Mouse (Mus musculus) heart, embryonic 15.5 days (tissue): Measurements from ENCODE around the gene Il20. TPM values are rescaled to one million over a fixed set of nuclear protein-coding genes. Genes with fewer than 3 reads are reported as not detected.

Experiments
- ATAC-seq: fragments of 200-750 bp; cut with Nextera tagmentation; replicated peaks from 2 replicates; pipeline ENCODE4 v1.8.0; 2017; ENCODE audit warnings: low read depth, moderate TSS enrichment; ENCODE audit not compliant: insufficient number of reproducible peaks, insufficient read depth, low FRiP score
- H3K27ac ChIP-seq: fragments of 300-500 bp; sonication (generic); 2 replicates; pipeline ENCODE4 v1.5.1; 2015; ENCODE audit warnings: mild to moderate bottlenecking, inconsistent platforms
- H3K27me3 ChIP-seq: fragments of 300-500 bp; sonication (generic); 2 replicates; pipeline ENCODE4 v1.6.1; 2015; ENCODE audit warnings: inconsistent platforms
- H3K36me3 ChIP-seq: fragments of 300-500 bp; sonication (generic); 2 replicates; pipeline ENCODE4 v1.6.1; 2015; ENCODE audit warnings: mild to moderate bottlenecking, inconsistent platforms
- H3K4me1 ChIP-seq: fragments of 300-500 bp; sonication (generic); replicated peaks from 2 replicates; pipeline ENCODE4 v1.6.1; 2015; ENCODE audit warnings: inconsistent platforms
- H3K4me2 ChIP-seq: fragments of 300-500 bp; sonication (generic); 2 replicates; pipeline ENCODE4 v1.6.1; 2015; ENCODE audit warnings: inconsistent platforms, mild to moderate bottlenecking, moderate library complexity
- H3K4me3 ChIP-seq: fragments of 300-500 bp; sonication (generic); 2 replicates; pipeline ENCODE4 v1.5.1; 2015; ENCODE audit warnings: mild to moderate bottlenecking, inconsistent platforms
- H3K9ac ChIP-seq: fragments of 300-500 bp; sonication (generic); 2 replicates; pipeline ENCODE4 v1.6.1; 2015; ENCODE audit warnings: mild to moderate bottlenecking, inconsistent platforms
- H3K9me3 ChIP-seq: fragments of 300-500 bp; sonication (generic); replicated peaks from 2 replicates; pipeline ENCODE4 v1.6.1; 2016; ENCODE audit warnings: inconsistent platforms
- WGBS: fragments of 180-500 bp; shearing (Covaris S2); methylation state at CpG from one replicate; pipeline ENCODE4 v1.1.7; 2015; ENCODE audit warnings: mixed read lengths; 5-methylcytosine and 5-hydroxymethylcytosine counted together
- polyA plus RNA-seq: library from polyadenylated mRNA; unstranded; fragments of >200 nt; fragmentation: Nextera tagmentation; extraction: Ambion mirVana; gene quantifications from 2 replicates; pipeline ENCODE4 v1.2.1, GENCODE M21; 2015

The Il20 gene
- polyA plus RNA-seq, 1 experiment from 2014 or later: not detected

GRCm38 (mm10) chr1:130893329-130894040 lies 17.8 kb downstream of the Il20 start:
- H3K9ac ChIP-seq: no peak overlapping the region
- no peak overlapping the region for H3K4me3 ChIP-seq
- no peak overlapping the region for H3K27ac ChIP-seq
- H3K36me3 ChIP-seq: no peaks in the 10 kb centered on the region
- 71% methylated on average over 9 of the region's 9 CpGs for WGBS
- H3K4me1 ChIP-seq: no peaks in the 10 kb centered on the region
- H3K4me2 ChIP-seq: no peak overlapping the region
- ATAC-seq: no peak
- H3K27me3 ChIP-seq: no peaks in the 10 kb centered on the region
- H3K9me3 ChIP-seq: no peaks in the 10 kb centered on the region

GRCm38 (mm10) chr1:130892446-130892845 lies 18.8 kb downstream of the Il20 start:
- H3K4me2 ChIP-seq: no peak overlapping the region
- no peak overlapping the region for H3K27ac ChIP-seq
- H3K9ac ChIP-seq: no peak overlapping the region
- no peak overlapping the region for H3K4me3 ChIP-seq
- no peaks in the 10 kb centered on the region for H3K9me3 ChIP-seq
- no peaks in the 10 kb centered on the region for H3K4me1 ChIP-seq
- ATAC-seq: no peak
- no peaks in the 10 kb centered on the region for H3K36me3 ChIP-seq
- 52% methylated on average over 1 of the region's 1 CpGs for WGBS
- H3K27me3 ChIP-seq: no peaks in the 10 kb centered on the region

GRCm38 (mm10) chr1:130887354-130887753 lies 23.9 kb downstream of the Il20 start, which contains the start of gene Il24:
TSS of gene Il24 (minus strand) at chr1:130887454.
- Histone ChIP-seq H3K4me3 (no peak within 1 kb of the TSS), H3K4me1 (no peaks in the 10 kb centered on the region), H3K36me3 (no peaks in the 10 kb centered on the region), H3K9ac (no peak within 1 kb of the TSS), H3K4me2 (no peak within 1 kb of the TSS), H3K9me3 (no peaks in the 10 kb centered on the region), H3K27ac (no peak within 1 kb of the TSS), H3K27me3 (peaks cover 9% of the 10 kb centered on the region)
- no peak for ATAC-seq

- no peaks in the 10 kb centered on the region for H3K36me3 ChIP-seq
- H3K27me3 ChIP-seq: peaks cover 27% of the 10 kb centered on the region
- peaks cover 4% of the 10 kb centered on the region for H3K4me1 ChIP-seq
- ATAC-seq: no peak
- 76% methylated on average over 4 of the region's 4 CpGs for WGBS
- H3K4me3 ChIP-seq: no peak overlapping the region
- no peak overlapping the region for H3K27ac ChIP-seq
- H3K9me3 ChIP-seq: no peaks in the 10 kb centered on the region
- H3K9ac ChIP-seq: no peak overlapping the region
- no peak overlapping the region for H3K4me2 ChIP-seq
These were observed 28.1 kb downstream of the Il20 start for GRCm38 (mm10) chr1:130883146-130883545.

- Histone ChIP-seq H3K9ac (no peak overlapping the region), H3K27me3 (peaks cover 32% of the 10 kb centered on the region), H3K4me2 (no peak overlapping the region), H3K9me3 (no peaks in the 10 kb centered on the region), H3K27ac (no peak overlapping the region), H3K36me3 (no peaks in the 10 kb centered on the region), H3K4me3 (no peak overlapping the region), H3K4me1 (peaks cover 8% of the 10 kb centered on the region)
- ATAC-seq: no peak
- 78% methylated on average over 7 of the region's 7 CpGs for WGBS
These were observed 31.3 kb downstream of the Il20 start for GRCm38 (mm10) chr1:130879927-130880326.

- 3% methylated on average over 43 of the region's 43 CpGs for WGBS
- H3K27ac ChIP-seq: no peak overlapping the region
- H3K4me3 ChIP-seq: peak overlapping the region; percentile 49
- H3K36me3 ChIP-seq: no peaks in the 10 kb centered on the region
- peak overlapping the region; percentile 44 for H3K9ac ChIP-seq
- H3K9me3 ChIP-seq: no peaks in the 10 kb centered on the region
- peaks cover 26% of the 10 kb centered on the region for H3K27me3 ChIP-seq
- H3K4me1 ChIP-seq: peaks cover 8% of the 10 kb centered on the region
- H3K4me2 ChIP-seq: peak overlapping the region; percentile 92
- 0 out of 2 replicates have a peak, but pooled peaks have one; percentile 10 for ATAC-seq
These were observed 33.2 kb downstream of the Il20 start for GRCm38 (mm10) chr1:130877889-130878614.

- H3K4me3 ChIP-seq: no peak overlapping the region
- H3K27me3 ChIP-seq: peaks cover 26% of the 10 kb centered on the region
- no peak overlapping the region for H3K4me2 ChIP-seq
- peaks cover 8% of the 10 kb centered on the region for H3K4me1 ChIP-seq
- H3K9ac ChIP-seq: no peak overlapping the region
- 24% methylated on average over 3 of the region's 3 CpGs for WGBS
- no peak overlapping the region for H3K27ac ChIP-seq
- H3K9me3 ChIP-seq: no peaks in the 10 kb centered on the region
- ATAC-seq: no peak
- H3K36me3 ChIP-seq: no peaks in the 10 kb centered on the region
These were observed 34.2 kb downstream of the Il20 start for GRCm38 (mm10) chr1:130876931-130877509.

- no peak for ATAC-seq
- peaks cover 26% of the 10 kb centered on the region for H3K27me3 ChIP-seq
- H3K4me3 ChIP-seq: no peak overlapping the region
- WGBS: 62% methylated on average over 3 of the region's 3 CpGs
- no peaks in the 10 kb centered on the region for H3K36me3 ChIP-seq
- H3K9me3 ChIP-seq: no peaks in the 10 kb centered on the region
- no peak overlapping the region for H3K9ac ChIP-seq
- H3K4me2 ChIP-seq: no peak overlapping the region
- H3K27ac ChIP-seq: no peak overlapping the region
- peaks cover 8% of the 10 kb centered on the region for H3K4me1 ChIP-seq
These were observed 35.3 kb downstream of the Il20 start for GRCm38 (mm10) chr1:130875910-130876309.

GRCm38 (mm10) chr1:130875139-130875538 lies 36.1 kb downstream of the Il20 start:
- H3K4me3 ChIP-seq: no peak overlapping the region
- WGBS: 41% methylated on average over 3 of the region's 3 CpGs
- ATAC-seq: no peak
- no peaks in the 10 kb centered on the region for H3K36me3 ChIP-seq
- H3K4me2 ChIP-seq: no peak overlapping the region
- H3K9me3 ChIP-seq: no peaks in the 10 kb centered on the region
- H3K27ac ChIP-seq: no peak overlapping the region
- no peak overlapping the region for H3K9ac ChIP-seq
- peaks cover 24% of the 10 kb centered on the region for H3K27me3 ChIP-seq
- H3K4me1 ChIP-seq: peaks cover 8% of the 10 kb centered on the region

DNA sequence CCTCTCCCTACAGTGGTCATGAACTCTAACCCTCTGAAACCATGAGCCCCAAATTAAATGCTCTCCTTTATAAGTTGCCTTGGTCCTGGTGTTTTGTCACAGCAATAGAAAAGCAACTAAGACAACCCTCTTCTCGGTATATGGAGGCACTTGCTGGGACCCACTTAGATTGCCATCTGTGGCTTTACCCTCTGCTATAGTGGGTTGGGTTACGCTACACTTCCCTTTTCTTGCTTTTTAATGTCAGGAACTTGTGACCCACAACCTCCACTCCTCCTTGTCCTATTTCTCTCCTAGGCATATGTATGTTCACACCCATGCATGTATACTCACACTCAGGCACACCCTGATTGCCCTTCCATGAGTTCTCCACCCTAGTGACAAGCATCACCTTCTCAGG lies 38.3 kb downstream of the Il20 start:
- no peak overlapping the region for H3K4me2 ChIP-seq
- no peaks in the 10 kb centered on the region for H3K36me3 ChIP-seq
- no peak for ATAC-seq
- no peaks in the 10 kb centered on the region for H3K9me3 ChIP-seq
- no peak overlapping the region for H3K4me3 ChIP-seq
- H3K4me1 ChIP-seq: peaks cover 2% of the 10 kb centered on the region
- peaks cover 6% of the 10 kb centered on the region for H3K27me3 ChIP-seq
- WGBS: 80% methylated on average over 2 of the region's 2 CpGs
- no peak overlapping the region for H3K9ac ChIP-seq
- no peak overlapping the region for H3K27ac ChIP-seq

DNA sequence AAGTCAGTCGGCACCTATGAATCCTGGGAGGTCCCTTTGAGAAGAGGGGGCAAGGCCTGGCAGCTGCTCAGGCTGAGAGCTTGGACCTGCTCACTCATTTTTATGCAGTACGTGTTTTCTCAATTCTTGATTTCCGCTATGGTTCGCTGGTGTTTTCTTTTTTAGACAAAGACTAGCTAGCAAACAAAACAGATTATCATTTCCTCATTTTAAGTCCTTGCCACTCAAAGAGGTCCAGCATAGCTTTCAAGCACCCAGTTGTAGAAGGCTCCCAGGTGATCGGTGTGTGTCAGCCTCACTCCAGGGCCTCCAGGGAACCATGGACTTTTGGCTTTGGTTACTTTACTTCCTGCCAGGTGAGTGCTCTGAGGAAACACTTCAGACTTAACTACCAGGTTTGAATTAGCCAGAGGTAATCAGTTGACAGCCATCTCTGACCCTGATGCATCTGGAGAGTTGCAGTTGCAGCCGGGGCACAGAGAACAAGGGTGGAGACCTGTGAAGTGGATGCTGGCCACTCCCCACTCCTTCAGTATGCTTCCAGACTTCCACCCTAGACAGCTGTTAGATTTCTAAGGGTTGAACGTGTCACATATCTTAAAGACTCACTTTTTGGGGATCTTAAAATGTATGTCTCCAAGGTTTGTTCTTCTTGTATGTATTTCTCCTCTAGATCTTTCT lies 45.6 kb downstream of the Il20 start, which contains the start of gene Fcmr:
Fcmr (plus strand) TSS at position 129 of the 681 bp plus-strand sequence.
- Histone ChIP-seq H3K27me3 (no peaks in the 10 kb centered on the region), H3K27ac (no peak within 1 kb of the TSS), H3K36me3 (no peaks in the 10 kb centered on the region), H3K4me3 (no peak within 1 kb of the TSS), H3K4me2 (no peak within 1 kb of the TSS), H3K4me1 (no peaks in the 10 kb centered on the region), H3K9ac (no peak within 1 kb of the TSS), H3K9me3 (no peaks in the 10 kb centered on the region)
- 80% methylated on average over 7 of the region's 7 CpGs for WGBS
- no peak for ATAC-seq
